Comparison of ENCODE assay signal across 8 mouse cellular contexts in genomic region chr15:61157543-61157942, GRCm38 (mm10).
DNase-seq lines count a peak whose midpoint lies in the region; ATAC-seq and TF ChIP-seq lines count a peak whose summit lies in the region.

No protein-coding gene starts in this region.

- 3% methylated on average over 13 of the region's 13 CpGs for whole genome bisulfite sequencing in embryonic facial prominence, embryonic 12.5 days
- 4% methylated on average over 13 of the region's 13 CpGs for WGBS in limb, embryonic 13.5 days

- H3K27me3 ChIP-seq in embryonic facial prominence, embryonic 12.5 days, result no peaks in the 10 kb centered on the region
- peaks cover 6% of the 10 kb centered on the region; the same call in 1 of the 2 replicates for H3K27me3 ChIP-seq in limb, embryonic 13.5 days
- H3K27me3 ChIP-seq in myocyte (ENCODE audit: control insufficient read depth, insufficient read depth, insufficient read length), result no peaks in the 10 kb centered on the region

- no peak overlapping the region for H3K4me3 ChIP-seq in embryonic facial prominence, embryonic 12.5 days
- H3K4me3 ChIP-seq in limb, embryonic 13.5 days, result peak overlapping the region; percentile 42
- H3K4me3 ChIP-seq in myocyte, result peak overlapping the region; percentile 24

- DNase-seq in 416B (ENCODE audit: low read depth), result peak; percentile 83
- peak; percentile 90 for DNase-seq in adrenal gland, postnatal 36 days
- DNase-seq in heart, adult 9 months (ENCODE audit: low spot score in 2 of 2), result peak; percentile 52 to 84
- peak; percentile 92 for DNase-seq in kidney, adult 9 months
- DNase-seq in spleen, postnatal 4 days (ENCODE audit: low spot score in 2 of 2), result peak; percentile 75 to 93

- TF ChIP-seq POLR2A in myocyte (IDR thresholded peaks at IDR 0.05; ENCODE audit: insufficient read length, low read depth), result no peak

- ATAC-seq in embryonic facial prominence, embryonic 12.5 days (ENCODE audit: insufficient number of reproducible peaks, insufficient read depth, low FRiP score, low TSS enrichment), result no peak
- peak; percentile 68; the same call in 1 of the 2 replicates for ATAC-seq in limb, embryonic 13.5 days (ENCODE audit: low FRiP score, low read depth)

- H3K9me3 ChIP-seq in embryonic facial prominence, embryonic 12.5 days, result no peaks in the 10 kb centered on the region
- no peaks in the 10 kb centered on the region for H3K9me3 ChIP-seq in limb, embryonic 13.5 days

- no peaks in the 10 kb centered on the region for H3K79me2 ChIP-seq in myocyte (ENCODE audit: control insufficient read depth, insufficient read depth)

- no peak overlapping the region for H3K27ac ChIP-seq in embryonic facial prominence, embryonic 12.5 days
- no peak overlapping the region for H3K27ac ChIP-seq in limb, embryonic 13.5 days

- no peak overlapping the region for H3ac ChIP-seq in myocyte (ENCODE audit: control insufficient read depth, insufficient read length)

- no peaks in the 10 kb centered on the region for H3K36me3 ChIP-seq in embryonic facial prominence, embryonic 12.5 days
- H3K36me3 ChIP-seq in limb, embryonic 13.5 days, result no peaks in the 10 kb centered on the region
- no peaks in the 10 kb centered on the region for H3K36me3 ChIP-seq in myocyte (ENCODE audit: control insufficient read depth, insufficient read depth)

- no peak overlapping the region for H3K9ac ChIP-seq in embryonic facial prominence, embryonic 12.5 days
- no peak overlapping the region for H3K9ac ChIP-seq in limb, embryonic 13.5 days

- H3K4me2 ChIP-seq in embryonic facial prominence, embryonic 12.5 days (replicated peaks), result peak overlapping the region; percentile 64
- H3K4me2 ChIP-seq in limb, embryonic 13.5 days (replicated peaks), result peak overlapping the region; percentile 70
- H3K4me2 ChIP-seq in myocyte (ENCODE audit: low read depth), result peak overlapping the region; percentile 89

- 0 out of 2 replicates have a peak, but pooled peaks cover 5% of the 10 kb centered on the region for H3K4me1 ChIP-seq in embryonic facial prominence, embryonic 12.5 days
- 0 out of 2 replicates have a peak, but pooled peaks cover 7% of the 10 kb centered on the region for H3K4me1 ChIP-seq in limb, embryonic 13.5 days

TF ChIP-seq in myocyte, 11 proteins besides CTCF, POLR2A, EP300 and RAD21:
- TF ChIP-seq MYOG (IDR thresholded peaks at IDR 0.05; ENCODE audit: control insufficient read depth in 1 of 3, insufficient read depth in 1 of 3, insufficient read length in 2 of 3, low read depth in 2 of 3) (no peak), MAX (IDR thresholded peaks at IDR 0.05; ENCODE audit: low read depth) (no peak), TCF3 (IDR thresholded peaks at IDR 0.05; ENCODE audit: insufficient read length, low read depth) (no peak), CEBPB (IDR thresholded peaks at IDR 0.05; ENCODE audit: insufficient read depth, poor library complexity, severe bottlenecking) (0 out of 2 replicates have a peak, but pooled peaks have one; percentile 4), TCF12 (IDR thresholded peaks at IDR 0.05; ENCODE audit: insufficient read depth, poor library complexity, severe bottlenecking) (no peak), MYOD1 (IDR thresholded peaks at IDR 0.05; ENCODE audit: control insufficient read depth in 1 of 3, insufficient read length in 2 of 3, low read depth in 2 of 3) (no peak), SRF (IDR thresholded peaks at IDR 0.05; ENCODE audit: control insufficient read depth, insufficient read length, low read depth) (peak; percentile 47), E2F4 (IDR thresholded peaks at IDR 0.05; ENCODE audit: insufficient read depth) (no peak), REST (IDR thresholded peaks at IDR 0.05; ENCODE audit: insufficient read depth, insufficient read length) (no peak), USF1 (IDR thresholded peaks at IDR 0.05; ENCODE audit: low read depth) (no peak), POLR2AphosphoS2 (IDR thresholded peaks at IDR 0.05; ENCODE audit: insufficient read length, low read depth) (no peak)
